11 mouse cellular contexts compared by ENCODE assay signal in the genomic region with DNA sequence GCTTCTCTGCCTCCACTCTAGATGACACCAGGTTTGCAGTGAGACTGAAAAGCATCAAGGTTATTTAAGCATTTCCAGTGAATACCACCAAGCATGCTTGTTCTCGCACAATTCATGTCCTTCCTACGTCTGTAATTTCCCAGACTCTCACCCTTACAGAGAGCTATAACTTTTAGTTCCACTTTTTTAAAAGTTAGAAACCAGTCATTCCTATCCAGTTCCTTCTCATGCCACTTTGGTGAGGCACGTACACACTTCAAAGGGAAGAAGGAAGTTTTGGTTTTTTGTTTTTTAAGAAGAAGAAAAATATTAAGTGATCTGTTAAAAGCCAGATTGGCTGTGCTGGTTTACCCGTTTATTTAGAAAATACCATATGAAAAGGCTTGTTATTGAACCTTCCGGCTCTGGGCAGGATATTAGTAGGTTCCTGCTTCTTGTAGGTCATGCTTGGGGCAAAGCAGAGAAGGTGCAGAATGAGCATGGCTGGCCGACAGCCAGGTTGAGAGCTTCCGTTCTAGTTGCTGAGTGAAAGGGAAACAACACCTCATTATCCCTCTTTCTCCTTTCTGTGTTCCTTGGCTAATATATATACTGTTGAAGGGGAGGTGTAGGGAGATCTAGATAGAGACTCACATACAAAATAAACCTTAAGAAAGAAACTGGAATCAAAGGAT.
DNase-seq lines count a peak whose midpoint lies in the region; ATAC-seq and TF ChIP-seq lines count a peak whose summit lies in the region.
"Had no signal": no experiment of that assay in that cellular context is flagged by ENCODE, and none has a peak within 500 bp of the region (broad histone marks: within the 10 kb centered on the region; RNA-seq: fewer than 3 reads in every experiment).

No protein-coding gene starts in this region.

- H3K9ac ChIP-seq in CH12.LX (ENCODE audit: insufficient read depth, low read depth) = peak overlapping the region; percentile 23; the same call in 1 of the 2 replicates

- peaks cover 20 to 76% of the 10 kb centered on the region in 2 experiments for H3K4me1 ChIP-seq in CH12.LX (ENCODE audit: control insufficient read depth in 1 of 2, insufficient read depth in 2 of 2)

- no peak for TF ChIP-seq CTCF in CH12.LX (conservative IDR thresholded peaks at IDR 0.05 in 1 of 2, IDR thresholded peaks at IDR 0.05 in 1 of 2; ENCODE audit: low read depth in 2 of 2, low read length in 2 of 2)

- H3K27me3 ChIP-seq in CH12.LX (replicated peaks) = no peaks in the 10 kb centered on the region

- TF ChIP-seq RAD21 in CH12.LX (IDR thresholded peaks at IDR 0.05; ENCODE audit: low read depth, low read length) = no peak

- no peak for TF ChIP-seq EP300 in CH12.LX (IDR thresholded peaks at IDR 0.05; ENCODE audit: low read length)

- dilution Hi-C loops in CH12.LX (cut with MboI; ENCODE audit: extremely low pct_ligation_motif_present, extremely low pct_unique_long_range_greater_than_20kb, low sequenced_read_pairs) = no loop called here

- peaks cover 0 to 1% of the 10 kb centered on the region in 2 experiments for H3K36me3 ChIP-seq in CH12.LX (replicated peaks in 1 of 2; ENCODE audit: control insufficient read depth in 1 of 2, insufficient read depth in 1 of 2, low read length in 1 of 2)

- H3K27ac ChIP-seq in CH12.LX (ENCODE audit: insufficient read depth, low read depth) = no peak overlapping the region

- peak; percentile 80 to 81 for ATAC-seq in hematopoietic stem cell, adult 5-6 weeks (replicated peaks in 1 of 2; ENCODE audit: insufficient read depth in 1 of 2, low FRiP score in 2 of 2, low TSS enrichment in 1 of 2, low read depth in 1 of 2, poor library complexity in 2 of 2, severe bottlenecking in 2 of 2)
- ATAC-seq: forebrain, embryonic 14.5 days; midbrain, embryonic 16.5 days had no signal

- no peak overlapping the region for H3K4me3 ChIP-seq in CH12.LX (replicated peaks in 1 of 3; ENCODE audit: low read depth in 2 of 3, low read length in 2 of 3, poor library complexity in 1 of 3)

- H3K4me2 ChIP-seq in CH12.LX (ENCODE audit: insufficient read depth, low read depth, poor library complexity, severe bottlenecking) = no peak overlapping the region

- H3K79me2 ChIP-seq in CH12.LX (replicated peaks; ENCODE audit: control insufficient read depth, extremely low read depth, insufficient read depth, poor library complexity, severe bottlenecking) = no peaks in the 10 kb centered on the region

- peak; percentile 46 for DNase-seq in gastrocnemius, postnatal 10 days
- DNase-seq in gastrocnemius, postnatal 4 days (ENCODE audit: low spot score in 2 of 2) = no peak
- DNase-seq in CH12.LX (ENCODE audit: extremely low read depth) = no peak
- DNase-seq in lung, postnatal 36 days = peak; percentile 72
- DNase-seq in testis, postnatal 10 days (ENCODE audit: low spot score) = no peak
- no peak for DNase-seq in thymus, adult 18-20 months
- DNase-seq in Muller cell, postnatal 12 days (ENCODE audit: inconsistent ontology term) = no peak
- DNase-seq: layer of hippocampus, postnatal 36 days had no signal

- TF ChIP-seq POLR2A in CH12.LX (IDR thresholded peaks at IDR 0.05; ENCODE audit: low read depth, low read length) = no peak

- H3K9me3 ChIP-seq in CH12.LX (replicated peaks; ENCODE audit: low read length) = no peaks in the 10 kb centered on the region

- in situ Hi-C loops in CH12.LX (cut with MboI; ENCODE audit: low pct_ligation_motif_present, low pct_unique_long_range_greater_than_20kb, low sequenced_read_pairs) = no loop called here

TF ChIP-seq in CH12.LX, 34 proteins besides CTCF, POLR2A, EP300 and RAD21:
- TF ChIP-seq ZKSCAN1 (IDR thresholded peaks at IDR 0.05; ENCODE audit: borderline replicate concordance, low read depth, low read length) (no peak), MEF2A (IDR thresholded peaks at IDR 0.05; ENCODE audit: borderline replicate concordance, low read depth, low read length) (0 out of 2 replicates have a peak, but pooled peaks have one; percentile 11)
TF ChIP-seq in CH12.LX: peak in this region for 1.

Comparison
In these comparisons a context has a peak if more than half of its experiments do, and no peak if none do; other contexts are left out.
1. DNase-seq: peak in gastrocnemius, postnatal 10 days (single experiment) and lung, postnatal 36 days (single experiment); none in gastrocnemius, postnatal 4 days (0 of 2), CH12.LX (single experiment), testis, postnatal 10 days (single experiment), thymus, adult 18-20 months (0 of 2) and Muller cell, postnatal 12 days (single experiment).